ENCODE assay signal across 13 mouse cellular contexts in the genomic region with DNA sequence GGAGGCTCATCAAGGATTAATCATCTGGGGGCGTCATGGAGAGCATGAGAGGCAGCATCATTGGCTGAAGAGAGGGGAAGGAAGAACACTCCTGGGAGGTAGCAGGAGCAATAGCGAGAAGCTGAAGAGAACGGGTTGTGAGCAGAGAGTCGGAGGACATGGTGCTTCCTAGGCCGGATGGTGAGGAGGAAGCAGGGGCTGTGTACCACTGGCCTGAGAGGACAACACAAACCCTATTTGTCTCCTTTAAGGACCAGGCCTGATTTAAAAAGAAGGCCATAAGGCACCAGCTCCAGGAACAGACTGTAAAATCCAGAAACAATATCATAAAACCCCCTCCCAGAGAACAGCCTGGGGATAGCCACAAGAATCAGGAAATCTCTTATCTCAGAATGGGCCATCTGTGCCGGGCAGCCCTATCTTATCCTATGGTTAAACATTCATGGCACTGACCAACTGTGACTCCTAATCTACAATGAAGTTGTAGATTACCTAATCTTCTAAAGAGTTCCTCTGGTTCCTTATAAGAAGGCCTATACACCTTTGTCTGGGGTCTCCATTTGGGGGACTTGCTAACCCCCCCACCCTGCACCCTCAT.
"Had no signal": no experiment of that assay in that cellular context is flagged by ENCODE, and none has a peak within 500 bp of the region (broad histone marks: within the 10 kb centered on the region; RNA-seq: fewer than 3 reads in every experiment).

No protein-coding gene starts in this region.

- ATAC-seq: midbrain, embryonic 13.5 days; midbrain, embryonic 15.5 days had no signal

- H3K27ac ChIP-seq: midbrain, embryonic 13.5 days; midbrain, embryonic 15.5 days; neural tube, embryonic 12.5 days had no signal

- H3K9ac ChIP-seq: lung, embryonic 14.5 days; midbrain, embryonic 13.5 days; midbrain, embryonic 15.5 days; neural tube, embryonic 12.5 days had no signal

- H3K36me3 ChIP-seq: midbrain, embryonic 13.5 days; midbrain, embryonic 15.5 days; neural tube, embryonic 12.5 days had no signal

- H3K9me3 ChIP-seq: midbrain, embryonic 13.5 days; midbrain, embryonic 15.5 days had no signal

- H3K27me3 ChIP-seq: midbrain, embryonic 13.5 days; midbrain, embryonic 15.5 days had no signal

- H3K4me3 ChIP-seq: midbrain, embryonic 13.5 days; midbrain, embryonic 15.5 days; neural tube, embryonic 12.5 days had no signal

- H3K4me2 ChIP-seq: lung, embryonic 14.5 days; midbrain, embryonic 11.5 days; midbrain, embryonic 13.5 days; midbrain, embryonic 15.5 days; neural tube, embryonic 12.5 days had no signal

- DNase-seq: lung, adult 18-20 months; lung, embryonic 14.5 days; lung, postnatal 10 days; lung, postnatal 4 days; right cerebral cortex, postnatal 14 days; spleen, adult 18-20 months; thymus, adult 18-20 months; thymus, postnatal 14 days; thymus, postnatal 4 days had no signal
